Mouse (Mus musculus): ENCODE data around the gene Mcm10.

Mcm10 gene

DNA sequence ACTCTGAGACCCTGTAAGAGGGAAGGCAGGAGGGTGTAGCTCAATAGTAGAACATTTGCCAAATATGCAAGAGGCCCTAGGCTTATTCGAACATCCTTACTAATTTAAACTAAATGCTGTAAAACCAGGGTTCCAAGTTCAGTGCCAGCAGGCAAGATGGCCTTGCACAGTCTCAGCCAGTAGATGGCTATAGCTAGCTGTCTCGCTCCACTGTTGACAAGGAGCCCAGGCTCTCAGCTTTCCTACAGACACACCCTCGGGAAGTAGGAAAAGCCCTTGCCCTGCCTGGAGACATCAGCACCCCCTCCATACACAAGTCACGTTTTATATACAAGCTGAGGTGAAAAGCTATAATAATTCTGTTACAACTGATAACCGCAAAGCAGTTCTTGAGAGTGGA lies 20.1 kb upstream of the Mcm10 start:
- no peak for DNase-seq (ENCODE audit: extremely low spot score)

DNA sequence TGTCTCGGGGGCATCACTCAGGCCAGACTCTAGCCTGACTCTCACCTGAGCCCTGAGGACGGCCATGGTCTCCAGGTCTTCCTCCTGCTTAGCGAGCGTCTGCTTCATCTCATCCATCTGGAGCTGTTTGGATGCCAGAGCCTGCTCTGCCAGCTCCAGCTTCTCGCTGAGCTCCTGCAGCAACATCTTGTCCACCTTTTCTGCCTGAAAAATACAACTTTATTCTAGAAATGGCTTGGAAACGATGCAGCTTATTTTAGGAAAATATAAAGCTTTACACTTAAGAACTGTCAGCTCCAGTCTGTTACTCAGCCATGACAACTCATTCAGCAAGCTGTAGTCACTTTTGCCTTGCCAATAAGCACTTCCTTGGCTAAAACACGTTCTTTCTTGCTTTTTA lies 18.6 kb upstream of the Mcm10 start:
- DNase-seq (ENCODE audit: extremely low spot score) = no peak

DNA sequence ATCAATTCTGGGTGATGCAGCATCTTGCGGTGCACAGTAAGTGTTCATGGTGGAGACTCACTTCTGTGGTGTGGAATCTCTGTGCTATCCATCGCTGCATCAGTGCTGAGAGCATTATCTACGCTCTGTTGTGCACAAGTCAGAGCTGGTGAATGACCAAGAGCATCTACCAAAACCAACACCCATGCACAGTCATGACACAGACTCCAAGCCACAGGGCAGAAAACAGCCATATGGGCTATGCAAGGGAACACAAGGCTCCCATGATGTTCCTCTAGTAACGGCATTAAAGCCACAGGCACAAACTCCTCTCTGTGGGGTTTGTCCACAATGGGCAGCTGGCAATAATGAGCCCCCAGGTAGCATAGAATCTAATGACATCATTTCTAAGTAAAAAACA lies 17.2 kb upstream of the Mcm10 start:
- no peak for DNase-seq (ENCODE audit: extremely low spot score)

DNA sequence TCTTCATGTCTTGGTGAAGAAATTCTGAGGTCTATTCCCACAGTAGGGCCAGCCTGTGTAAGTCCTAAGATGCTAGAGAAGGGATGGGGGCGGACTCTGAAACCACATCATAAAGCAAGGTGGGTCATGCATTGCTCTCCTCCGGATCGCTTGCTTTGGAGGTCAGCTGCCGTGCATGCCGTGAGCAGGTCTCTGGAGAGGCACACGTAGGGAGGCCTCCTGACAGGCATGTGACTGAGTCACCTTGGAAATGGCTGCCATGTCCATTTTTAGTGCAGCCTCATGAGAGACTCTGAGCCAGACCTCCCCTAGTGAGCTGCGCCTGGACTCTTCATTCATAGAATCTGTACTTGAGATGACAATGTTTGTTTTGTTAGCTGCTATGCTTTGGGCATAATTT lies 15.5 kb upstream of the Mcm10 start:
- DNase-seq (ENCODE audit: extremely low spot score) = no peak

DNA sequence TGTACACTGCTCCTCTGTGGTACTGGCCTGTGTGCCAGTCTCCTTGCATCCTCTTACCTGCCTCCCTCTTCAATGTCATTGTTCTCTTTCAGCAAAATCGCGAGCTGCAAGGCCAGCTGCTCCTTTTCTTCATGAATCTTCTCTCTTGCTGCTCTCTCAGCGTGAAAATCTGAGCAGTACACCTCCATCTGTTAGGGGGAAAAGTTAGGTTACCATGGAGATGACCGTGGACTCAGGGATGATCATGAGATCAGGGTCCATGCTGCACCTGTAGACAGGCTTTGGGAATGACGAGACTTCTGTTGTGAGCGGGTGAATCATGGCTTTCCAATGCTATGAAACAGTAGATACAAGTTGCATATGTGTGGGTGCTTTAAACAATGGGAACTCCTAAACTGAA lies 14.5 kb upstream of the Mcm10 start:
- DNase-seq (ENCODE audit: extremely low spot score) = no peak

GRCm38 (mm10) chr2:5025162-5025733 lies 12.7 kb upstream of the Mcm10 start:
- no peak for DNase-seq (ENCODE audit: extremely low spot score)

- DNase-seq (ENCODE audit: extremely low spot score) = no peak
Measured at GRCm38 (mm10) chr2:5023699-5024399, 11.3 kb upstream of the Mcm10 start.

GRCm38 (mm10) chr2:5023275-5023674 lies 10.7 kb upstream of the Mcm10 start:
- no peak for DNase-seq (ENCODE audit: extremely low spot score)

GRCm38 (mm10) chr2:5019708-5020107 lies 7.1 kb upstream of the Mcm10 start:
- DNase-seq (ENCODE audit: extremely low spot score) = no peak

- no peak for DNase-seq (ENCODE audit: extremely low spot score)
Measured at GRCm38 (mm10) chr2:5016922-5017321, 4.3 kb upstream of the Mcm10 start.

GRCm38 (mm10) chr2:5015527-5015926 lies 2.9 kb upstream of the Mcm10 start:
- no peak for DNase-seq (ENCODE audit: extremely low spot score)

DNA sequence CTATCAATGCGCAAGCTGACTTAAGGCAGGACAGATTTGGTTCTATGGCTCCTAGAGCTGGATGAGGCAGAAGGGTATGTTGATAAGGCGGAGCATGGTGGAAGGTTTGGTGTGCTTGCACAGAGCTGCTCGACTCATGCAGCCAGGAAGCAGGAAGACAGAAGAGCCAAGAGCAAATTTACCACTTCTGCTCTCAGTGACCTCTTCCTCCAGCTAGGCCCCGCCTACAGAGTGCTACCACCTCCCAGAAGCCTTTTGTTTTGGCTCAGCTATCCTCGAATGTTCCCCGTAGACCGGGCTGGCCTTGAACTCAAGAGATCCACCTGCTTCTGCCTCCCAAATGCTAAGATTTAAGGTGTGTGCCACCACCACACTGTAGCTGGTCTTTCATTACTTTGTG lies 2.0 kb upstream of the Mcm10 start:
- no peak for DNase-seq (ENCODE audit: extremely low spot score)

GRCm38 (mm10) chr2:5011898-5012490 lies 597 bp downstream of the Mcm10 start:
- peak; percentile 13 for DNase-seq (ENCODE audit: extremely low spot score)

DNA sequence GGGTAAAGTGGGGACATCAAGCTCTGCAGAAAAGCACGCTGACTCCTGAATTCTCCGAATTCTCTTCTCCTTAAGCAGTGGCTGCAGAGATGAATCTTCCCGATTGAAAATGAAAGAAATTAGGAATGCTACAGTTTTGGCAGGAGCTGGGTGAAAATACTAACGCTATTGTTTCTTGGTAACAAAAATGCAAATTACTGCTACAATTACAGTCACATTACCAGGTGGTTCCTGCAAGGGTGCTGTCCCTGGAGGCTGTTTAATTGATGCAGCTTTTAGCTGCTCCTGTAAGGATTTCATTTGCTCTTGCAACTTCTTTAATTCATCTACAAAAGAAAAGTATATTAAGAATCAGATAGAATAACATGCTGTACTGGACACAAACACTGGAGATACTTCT lies 5.5 kb downstream of the Mcm10 start:
- DNase-seq (ENCODE audit: extremely low spot score) = no peak

DNA sequence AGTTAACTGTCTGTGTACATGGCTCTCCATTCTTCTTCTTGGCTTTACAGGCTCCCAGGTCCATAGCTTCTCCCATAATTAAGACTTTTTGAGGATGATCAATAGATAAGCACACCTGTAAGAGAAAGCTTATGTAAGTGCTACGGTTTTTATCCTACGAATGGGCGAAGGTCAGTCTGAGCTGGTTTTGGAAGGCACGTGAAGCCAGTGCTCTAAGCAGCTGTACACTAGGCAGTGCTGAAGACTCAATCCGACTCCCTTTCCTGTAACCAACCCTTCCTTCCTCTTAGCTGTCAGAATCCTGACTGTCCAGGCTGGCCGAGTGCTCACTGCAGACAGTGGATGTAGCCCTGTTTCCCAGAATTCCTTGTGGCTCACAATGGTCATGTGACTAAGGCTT lies 11.3 kb downstream of the Mcm10 start:
- DNase-seq (ENCODE audit: extremely low spot score) = no peak

GRCm38 (mm10) chr2:4998905-4999304 lies 13.7 kb downstream of the Mcm10 start:
- DNase-seq (ENCODE audit: extremely low spot score) = no peak

DNA sequence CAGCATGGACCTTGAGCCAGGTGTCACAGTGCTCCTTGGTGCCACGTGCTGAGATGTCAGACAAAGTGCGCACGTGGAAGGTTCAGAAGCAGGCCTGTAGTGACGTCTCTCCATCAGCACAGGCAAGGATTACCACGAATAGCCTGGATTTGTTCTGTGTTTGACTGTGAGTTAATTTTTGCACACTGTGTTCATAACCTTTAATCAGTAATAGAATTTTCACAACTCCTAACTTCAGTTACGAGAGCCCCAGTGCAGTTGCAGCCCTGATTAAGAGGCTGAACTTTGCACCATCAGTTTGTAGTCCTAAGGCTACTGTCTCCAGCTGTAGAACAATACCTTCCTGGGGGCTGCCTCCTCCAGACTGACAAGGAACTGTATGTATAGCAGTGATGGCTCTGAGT lies 16.2 kb downstream of the Mcm10 start:
- DNase-seq (ENCODE audit: extremely low spot score) = no peak

- DNase-seq (ENCODE audit: extremely low spot score) = no peak
Measured at GRCm38 (mm10) chr2:4995646-4996045, 16.9 kb downstream of the Mcm10 start.

DNA sequence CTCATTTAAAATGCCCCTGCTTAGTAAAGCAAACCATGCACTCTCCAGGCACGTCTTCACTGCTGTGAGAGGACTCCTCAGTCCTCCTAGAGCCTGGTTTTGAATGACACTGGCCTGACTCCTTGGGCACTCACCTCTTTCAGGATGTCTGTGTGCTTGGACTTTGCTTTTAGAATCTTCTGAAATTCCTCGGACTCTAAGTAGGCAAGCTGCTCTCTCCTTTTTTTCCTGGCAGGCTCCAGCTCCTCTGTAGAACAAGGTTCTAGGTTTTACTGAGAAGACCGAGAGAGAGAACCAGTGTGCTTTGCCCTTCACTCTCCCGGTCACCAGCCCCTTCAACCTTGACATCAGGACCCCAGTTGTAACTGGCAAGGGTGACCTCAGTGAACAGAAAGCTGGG lies 18.2 kb downstream of the Mcm10 start:
- no peak for DNase-seq (ENCODE audit: extremely low spot score)

DNA sequence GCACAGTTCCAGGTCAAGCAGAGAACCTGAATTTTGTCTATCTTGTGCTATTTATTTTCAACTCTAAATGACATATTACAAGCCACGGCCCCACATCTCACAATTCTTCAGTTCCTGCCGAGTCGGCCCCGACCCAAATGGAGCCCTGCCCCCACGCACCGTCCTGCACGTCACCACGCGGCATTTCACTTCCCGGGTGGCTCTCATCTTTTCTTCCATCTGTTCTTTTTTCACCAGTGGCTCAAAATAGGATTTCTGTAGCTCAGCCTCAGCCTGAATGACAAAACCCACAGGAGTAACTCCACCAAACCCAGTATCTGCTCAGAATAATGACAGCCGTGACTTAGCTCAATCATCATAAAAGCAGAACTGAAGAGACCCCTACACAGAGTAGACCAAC lies 19.0 kb downstream of the Mcm10 start:
- no peak for DNase-seq (ENCODE audit: extremely low spot score)

DNA sequence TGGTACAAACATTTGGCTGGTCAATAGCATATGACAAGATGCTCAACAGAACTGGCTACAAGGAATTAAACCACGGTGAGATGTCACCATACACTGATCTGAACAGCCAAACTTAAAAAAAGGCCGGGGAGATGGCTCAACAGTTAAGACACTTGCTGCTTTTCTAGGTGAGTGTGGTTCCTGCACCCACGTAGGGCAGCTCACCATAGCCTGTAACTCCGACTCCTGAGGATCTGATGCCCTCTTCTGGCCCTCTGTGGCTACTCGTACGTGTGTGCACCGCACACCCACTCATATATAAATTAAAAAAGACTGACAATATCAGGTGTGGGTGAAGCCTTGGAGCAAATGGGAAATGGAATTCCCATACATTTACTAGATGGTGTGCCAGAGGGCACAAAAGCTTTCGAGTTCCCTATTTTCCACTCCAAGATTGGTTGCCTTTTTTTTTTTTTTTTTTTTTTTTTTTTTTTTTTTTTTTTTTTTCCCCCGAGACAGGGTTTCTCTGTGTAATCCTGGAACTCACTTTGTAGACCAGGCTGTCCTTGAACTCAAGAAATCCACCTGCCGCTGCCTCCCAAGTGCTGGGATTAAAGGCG lies 23.7 kb downstream of the Mcm10 start:
- DNase-seq (ENCODE audit: extremely low spot score) = peak; percentile 17

DNA sequence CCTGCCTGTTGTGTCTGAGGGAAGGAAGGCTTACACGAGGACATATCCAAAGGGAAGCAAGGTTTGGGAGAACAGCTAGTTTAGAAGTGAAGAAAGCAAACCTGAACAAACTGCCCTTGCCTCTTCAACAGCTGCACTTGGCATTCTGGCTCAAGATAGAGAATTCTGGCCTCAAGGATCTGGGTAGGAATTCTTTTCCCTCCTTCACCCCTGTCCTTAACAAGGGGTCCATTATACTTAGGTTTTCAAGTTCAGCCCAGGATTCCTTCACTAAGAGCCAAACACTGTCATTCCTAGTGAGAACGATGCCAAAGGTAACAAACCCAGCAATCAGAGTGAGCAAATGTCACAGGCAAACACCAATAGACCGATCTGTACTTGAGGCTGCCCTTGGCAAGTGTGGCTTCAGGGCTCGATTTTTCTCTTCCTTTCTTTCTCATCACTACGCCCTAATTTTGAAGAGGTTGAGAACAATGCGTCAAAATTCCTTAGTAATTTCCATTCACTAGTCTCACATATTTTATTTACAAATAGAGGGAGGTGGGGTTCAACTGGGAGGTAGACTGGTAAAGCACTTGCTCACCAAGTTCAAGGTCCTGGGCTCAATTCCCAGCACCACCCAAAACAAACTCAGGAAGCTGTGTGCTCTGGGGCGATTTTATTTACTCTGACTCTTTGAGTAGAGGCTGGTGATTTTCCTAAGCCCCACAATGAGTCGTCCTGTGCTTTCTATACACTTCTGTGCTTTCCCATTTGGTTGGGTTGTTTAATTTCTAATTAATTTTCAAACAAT lies 25.0 kb downstream of the Mcm10 start:
- no peak for DNase-seq (ENCODE audit: extremely low spot score)
